Mouse (Mus musculus): ENCODE results near the gene Ppp3r2. TPM values are rescaled to one million over a fixed set of nuclear protein-coding genes. Genes with fewer than 3 reads are reported as not detected.

Ppp3r2 gene
- total RNA-seq, 2 experiments from 2014 or later = not detected

Other genes with a start within 250 kb of the Ppp3r2 start
- gene Acnat1, start 208.1 kb downstream of the Ppp3r2 start, total RNA-seq (2021) = not detected
- gene Baat, start 175.5 kb downstream of the Ppp3r2 start, total RNA-seq (2021) = under 1 TPM in 1 of 2 experiments, not detected in 1; 0.12 TPM
- 10 to 100 TPM; 37.3 to 41.7 TPM for gene Mrpl50, start 160.9 kb downstream of the Ppp3r2 start, total RNA-seq (2021)
- gene Zfp189, start 160.8 kb downstream of the Ppp3r2 start, total RNA-seq (2021) = 1 to 10 TPM; 5.8 to 8.1 TPM
- gene Aldob, start 132.5 kb downstream of the Ppp3r2 start, total RNA-seq (2021) = under 1 TPM in 1 of 2 experiments, not detected in 1; 0.22 TPM
- gene Tmem246, start 84.1 kb downstream of the Ppp3r2 start, total RNA-seq (2021) = 10 to 100 TPM; 42.0 to 47.4 TPM
- 10 to 100 TPM; 36.9 TPM for gene Rnf20, start 50.0 kb downstream of the Ppp3r2 start, total RNA-seq (2021)
- gene Grin3a, start 163.7 kb upstream of the Ppp3r2 start, total RNA-seq (2021) = under 1 TPM; 0.15 to 0.38 TPM